Mouse (Mus musculus): ENCODE measurements around the gene Jak1.

Jak1 gene

GRCm38 (mm10) chr4:101194170-101194569, 70.9 kb downstream of the Jak1 start:
- in situ Hi-C loops (cut with MboI, MseI), result no loop called here

- in situ Hi-C loops (cut with MboI, MseI), result no loop called here
Measured at GRCm38 (mm10) chr4:101192241-101192976, 72.7 kb downstream of the Jak1 start.

GRCm38 (mm10) chr4:101187381-101187780, 77.7 kb downstream of the Jak1 start:
- in situ Hi-C loops (cut with MboI, MseI), result no loop called here

DNA sequence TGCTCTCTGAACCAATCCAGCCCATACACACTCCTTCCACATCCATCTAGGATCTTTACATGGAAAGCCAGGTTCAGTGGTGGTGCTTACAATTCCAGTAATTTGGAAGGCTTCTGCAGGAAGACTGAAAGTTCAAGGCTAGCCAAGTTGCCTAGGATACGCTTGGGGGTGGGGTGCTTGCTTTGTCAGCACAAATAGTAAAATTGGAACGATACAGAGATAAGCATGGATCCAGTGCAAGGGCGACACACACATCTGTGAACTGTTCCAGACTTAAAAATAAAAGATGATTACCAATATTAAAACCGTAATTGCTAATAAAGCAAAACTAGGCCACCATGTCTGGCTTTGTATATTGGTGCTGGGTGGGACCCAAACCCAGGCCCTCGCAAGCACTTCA, 78.5 kb downstream of the Jak1 start:
- in situ Hi-C loops (cut with MboI, MseI), result no loop called here

GRCm38 (mm10) chr4:101185216-101185615, 79.9 kb downstream of the Jak1 start:
- in situ Hi-C loops (cut with MboI, MseI), result no loop called here

- in situ Hi-C loops (cut with MboI, MseI), result loop anchor here (5.0 kb wide), 3 partner anchors 75 to 1335 kb away; no protein-coding TSS in a partner anchor
Measured at GRCm38 (mm10) chr4:101182603-101183011, 82.5 kb downstream of the Jak1 start.

DNA sequence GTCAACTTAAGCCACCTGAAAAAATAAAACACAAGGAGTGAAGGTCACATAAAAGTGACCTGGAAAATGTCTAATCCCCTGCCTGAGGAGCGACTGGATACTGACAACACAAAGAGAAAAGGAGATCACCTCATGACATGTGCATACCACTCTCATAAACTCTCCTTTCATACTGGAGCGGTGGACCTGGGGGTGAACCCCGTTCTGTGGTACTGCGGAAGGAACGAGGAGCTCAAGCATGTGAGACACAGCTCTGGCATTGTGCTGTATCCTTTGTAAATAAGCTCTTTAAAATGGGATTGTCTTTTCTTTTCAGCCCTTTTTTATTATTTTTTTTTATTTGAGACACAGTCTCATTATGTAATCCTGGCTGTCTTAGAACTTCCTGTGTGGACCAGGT, 84.4 kb downstream of the Jak1 start:
- in situ Hi-C loops (cut with MboI, MseI), result loop anchor here (5.0 kb wide), 3 partner anchors 77 to 1337 kb away; no protein-coding TSS in a partner anchor

GRCm38 (mm10) chr4:101179836-101180235, 85.2 kb downstream of the Jak1 start:
- in situ Hi-C loops (cut with MboI, MseI), result loop anchor here (5.0 kb wide), 3 partner anchors 77 to 1337 kb away; no protein-coding TSS in a partner anchor

DNA sequence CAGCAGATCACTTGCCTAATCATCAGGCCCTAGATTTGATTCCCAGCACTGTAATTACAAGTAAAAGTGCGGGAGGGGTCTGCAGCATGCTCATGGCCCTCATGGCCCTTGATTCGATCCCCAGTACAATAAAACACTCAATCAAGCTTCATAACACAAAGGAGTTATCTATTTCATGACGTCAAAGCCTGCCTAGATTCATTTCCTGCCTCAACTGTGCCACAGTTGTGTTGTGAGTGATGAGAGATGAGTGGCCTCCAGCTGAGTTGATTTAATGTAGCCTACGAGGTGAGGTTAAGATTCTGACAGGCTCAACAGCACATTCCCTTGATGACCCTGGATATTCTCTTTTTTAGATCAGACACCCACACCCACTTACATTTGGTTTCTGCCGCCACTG, 86.0 kb downstream of the Jak1 start:
- in situ Hi-C loops (cut with MboI, MseI), result no loop called here

GRCm38 (mm10) chr4:101177796-101178195, 87.3 kb downstream of the Jak1 start:
- in situ Hi-C loops (cut with MboI, MseI), result no loop called here

DNA sequence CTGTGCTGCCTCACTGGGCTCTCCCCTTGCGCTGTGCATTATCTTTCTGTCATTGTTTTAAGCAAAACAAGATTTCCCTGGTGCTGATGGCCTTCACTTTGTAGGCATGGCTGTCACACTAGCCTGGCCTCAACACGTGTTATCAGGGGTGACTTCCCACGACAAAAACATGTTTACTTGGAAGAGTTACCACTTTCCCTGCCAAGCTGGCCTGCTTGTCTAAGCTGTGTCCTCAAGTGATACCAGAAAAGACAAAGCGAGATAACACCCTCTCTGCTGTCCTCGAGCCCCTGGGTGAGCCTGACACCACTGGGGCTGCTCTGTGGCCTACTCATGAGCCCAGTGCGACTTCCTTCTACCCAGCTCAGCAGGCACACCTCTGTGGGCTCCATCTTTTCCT, 89.0 kb downstream of the Jak1 start:
- in situ Hi-C loops (cut with MboI, MseI), result no loop called here

GRCm38 (mm10) chr4:101174916-101175625, 90.0 kb downstream of the Jak1 start:
- in situ Hi-C loops (cut with MboI, MseI), result no loop called here

- in situ Hi-C loops (cut with MboI, MseI), result no loop called here
Measured at GRCm38 (mm10) chr4:101172738-101173137, 92.3 kb downstream of the Jak1 start.

- in situ Hi-C loops (cut with MboI, MseI), result loop anchor here (5.0 kb wide), 1 partner anchor 154 kb away; no protein-coding TSS in a partner anchor
Measured at GRCm38 (mm10) chr4:101168189-101168778, 96.8 kb downstream of the Jak1 start.

DNA sequence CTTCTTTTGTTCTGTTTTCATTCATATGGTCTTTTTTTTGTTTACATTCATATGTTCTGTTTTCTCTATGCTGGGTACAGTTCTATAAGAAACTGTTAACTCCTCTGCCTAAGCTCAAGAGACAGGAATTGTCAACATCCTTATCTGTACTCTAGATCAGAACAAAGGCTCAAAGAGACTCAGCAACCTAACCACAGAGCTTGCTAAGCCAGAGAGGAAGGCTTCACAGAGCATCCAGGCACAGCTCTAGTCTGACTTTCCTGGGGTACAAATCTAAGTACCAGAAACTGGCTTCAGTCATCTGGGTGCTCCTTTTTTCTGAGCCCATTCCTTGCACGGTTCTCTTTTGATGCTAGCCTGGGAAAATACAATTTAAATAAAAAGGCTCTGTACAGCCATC, 97.3 kb downstream of the Jak1 start:
- in situ Hi-C loops (cut with MboI, MseI), result loop anchor here (5.0 kb wide), 1 partner anchor 155 kb away; no protein-coding TSS in a partner anchor

GRCm38 (mm10) chr4:101165776-101166175, 99.3 kb downstream of the Jak1 start:
- in situ Hi-C loops (cut with MboI, MseI), result loop anchor here (5.0 kb wide), 1 partner anchor 157 kb away; no protein-coding TSS in a partner anchor

- in situ Hi-C loops (cut with MboI, MseI), result loop anchor here (5.0 kb wide), 1 partner anchor 158 kb away; no protein-coding TSS in a partner anchor
Measured at GRCm38 (mm10) chr4:101164673-101165072, 100.4 kb downstream of the Jak1 start.

GRCm38 (mm10) chr4:101164189-101164588, 100.9 kb downstream of the Jak1 start:
- in situ Hi-C loops (cut with MboI, MseI), result no loop called here

DNA sequence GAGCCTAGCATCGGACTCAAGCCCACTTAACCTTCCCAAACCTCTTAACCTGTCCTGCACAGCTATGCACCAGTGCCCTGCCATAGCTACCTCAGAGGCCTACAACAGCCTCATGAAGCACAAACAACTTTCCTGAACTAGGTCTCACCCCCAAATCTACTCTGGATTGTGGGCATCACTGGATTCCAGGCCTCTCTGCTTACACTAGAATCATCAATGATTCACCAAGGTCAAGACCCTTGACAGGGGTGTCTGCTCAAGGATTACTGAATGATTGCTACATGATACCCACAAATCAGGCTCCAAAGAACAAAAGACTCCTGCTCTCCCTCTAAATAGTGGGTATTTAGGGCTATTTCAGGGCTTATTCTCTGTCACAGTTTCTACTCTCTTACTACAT, 104.3 kb downstream of the Jak1 start:
- in situ Hi-C loops (cut with MboI, MseI), result no loop called here

GRCm38 (mm10) chr4:101159191-101159764, 105.8 kb downstream of the Jak1 start:
- in situ Hi-C loops (cut with MboI, MseI), result loop anchor here in 1 of 2 experiments (10.0 kb wide), 1 partner anchor 406 kb away; no protein-coding TSS in a partner anchor

- in situ Hi-C loops (cut with MboI, MseI), result loop anchor here in 1 of 2 experiments (10.0 kb wide), 1 partner anchor 407 kb away; no protein-coding TSS in a partner anchor
Measured at GRCm38 (mm10) chr4:101158282-101158681, 106.8 kb downstream of the Jak1 start.

Data from T-helper 17 cell (primary cell).